Mouse (Mus musculus) forebrain, embryonic 11.5 days (tissue): ENCODE results near the gene Tmem115. TPM values are rescaled to one million over a fixed set of nuclear protein-coding genes. Genes with fewer than 3 reads are reported as not detected.

Experiments used
- ATAC-seq: fragments of 200-750 bp; cut with Nextera tagmentation; replicated peaks from 2 replicates; pipeline ENCODE4 v1.8.0; 2017; ENCODE audit warnings: moderate TSS enrichment; ENCODE audit not compliant: low FRiP score
- DNase-seq: peaks from one replicate; pipeline ENCODE4 v3.0.0-alpha.2; 2017; ENCODE audit warnings: low spot score
- H3K27ac ChIP-seq: fragments of 300-500 bp; sonication (generic); 2 replicates; pipeline ENCODE4 v1.5.1; 2014; ENCODE audit warnings: low read depth, low read length
- H3K27me3 ChIP-seq: fragments of 300-500 bp; sonication (generic); 2 replicates; pipeline ENCODE4 v1.6.1; 2014; ENCODE audit warnings: mild to moderate bottlenecking, low read length, mixed read lengths; ENCODE audit not compliant: control insufficient read depth, insufficient read depth
- H3K36me3 ChIP-seq: fragments of 300-500 bp; sonication (generic); 2 replicates; pipeline ENCODE4 v1.6.1; 2014; ENCODE audit warnings: mild to moderate bottlenecking, low read length, moderate library complexity, mixed read lengths; ENCODE audit not compliant: control insufficient read depth, insufficient read depth
- H3K4me1 ChIP-seq: fragments of 300-500 bp; sonication (generic); replicated peaks from 2 replicates; pipeline ENCODE4 v1.6.1; 2014; ENCODE audit warnings: low read length, mixed read lengths; ENCODE audit not compliant: control insufficient read depth, insufficient read depth
- H3K4me2 ChIP-seq: fragments of 300-500 bp; sonication (generic); 2 replicates; pipeline ENCODE4 v1.6.1; 2014; ENCODE audit warnings: low read depth, mild to moderate bottlenecking, low read length, moderate library complexity, mixed read lengths; ENCODE audit not compliant: severe bottlenecking
- H3K4me3 ChIP-seq: fragments of 300-500 bp; sonication (generic); 2 replicates; pipeline ENCODE4 v1.5.1; 2014; ENCODE audit warnings: low read depth, low read length
- H3K9ac ChIP-seq: fragments of 300-500 bp; sonication (generic); 2 replicates; pipeline ENCODE4 v1.6.1; 2014; ENCODE audit warnings: low read length
- H3K9me3 ChIP-seq: fragments of 300-500 bp; sonication (generic); 2 replicates; pipeline ENCODE4 v1.6.1; 2016; ENCODE audit warnings: low read length, mixed read lengths; ENCODE audit not compliant: control insufficient read depth
- WGBS: fragments of 180-500 bp; shearing (Covaris S2); extraction: QIAGEN DNeasy Blood & Tissue Kit; methylation state at CpG from one replicate; pipeline ENCODE4 v1.1.7; 2014; 5-methylcytosine and 5-hydroxymethylcytosine counted together
- polyA plus RNA-seq: library from polyadenylated mRNA; unstranded; fragments of >200 nt; fragmentation: Nextera tagmentation; extraction: Ambion mirVana; gene quantifications from 2 replicates; pipeline ENCODE4 v1.2.1, GENCODE M21; 2014

The Tmem115 gene
- polyA plus RNA-seq, 1 experiment from 2014 or later = 40.2 TPM

DNA sequence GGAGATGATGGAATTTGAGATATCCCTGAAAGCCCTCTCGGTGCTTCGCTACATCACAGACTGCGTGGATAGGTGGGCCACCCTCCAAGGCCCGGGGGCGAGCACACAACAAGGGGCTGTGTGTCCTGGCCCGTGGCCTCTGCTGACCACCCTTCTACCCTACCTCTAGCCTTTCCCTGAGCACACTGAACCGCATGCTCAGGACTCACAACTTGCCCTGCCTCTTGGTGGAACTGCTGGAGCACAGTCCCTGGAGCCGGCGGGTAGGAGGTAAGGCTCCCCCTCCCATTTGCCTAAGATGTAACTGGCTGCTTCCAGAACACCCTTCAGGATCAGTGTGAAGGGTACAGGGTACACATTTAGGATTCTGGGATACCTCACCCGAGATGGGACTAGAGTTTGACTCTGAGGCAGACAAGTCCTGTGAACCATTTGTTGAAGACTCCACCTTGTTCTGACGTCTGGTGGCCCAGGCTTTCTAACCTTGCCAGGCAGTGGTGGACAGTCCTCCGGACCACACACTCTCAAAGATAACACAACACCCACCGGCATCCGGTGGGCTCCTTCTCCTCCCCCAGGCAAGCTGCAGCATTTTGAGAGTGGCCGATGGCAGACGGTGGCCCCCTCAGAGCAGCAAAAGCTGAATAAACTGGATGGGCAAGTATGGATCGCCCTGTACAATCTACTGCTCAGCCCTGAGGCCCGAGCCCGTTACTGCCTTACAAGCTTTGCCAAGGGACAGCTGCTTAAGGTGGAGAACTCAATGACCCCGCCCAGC, 15.7 kb downstream of the Tmem115 start:
- no peak overlapping the region for H3K9ac ChIP-seq
- WGBS = 88% methylated on average over 20 of the region's 20 CpGs
- DNase-seq (no peak), ATAC-seq (no peak)
- no peak overlapping the region for H3K4me3 ChIP-seq
- peaks cover 29% of the 10 kb centered on the region for H3K4me1 ChIP-seq
- no peaks in the 10 kb centered on the region for H3K36me3 ChIP-seq
- no peaks in the 10 kb centered on the region for H3K9me3 ChIP-seq
- H3K27me3 ChIP-seq = peaks cover 14% of the 10 kb centered on the region
- H3K27ac ChIP-seq = no peak overlapping the region
- H3K4me2 ChIP-seq = no peak overlapping the region

DNA sequence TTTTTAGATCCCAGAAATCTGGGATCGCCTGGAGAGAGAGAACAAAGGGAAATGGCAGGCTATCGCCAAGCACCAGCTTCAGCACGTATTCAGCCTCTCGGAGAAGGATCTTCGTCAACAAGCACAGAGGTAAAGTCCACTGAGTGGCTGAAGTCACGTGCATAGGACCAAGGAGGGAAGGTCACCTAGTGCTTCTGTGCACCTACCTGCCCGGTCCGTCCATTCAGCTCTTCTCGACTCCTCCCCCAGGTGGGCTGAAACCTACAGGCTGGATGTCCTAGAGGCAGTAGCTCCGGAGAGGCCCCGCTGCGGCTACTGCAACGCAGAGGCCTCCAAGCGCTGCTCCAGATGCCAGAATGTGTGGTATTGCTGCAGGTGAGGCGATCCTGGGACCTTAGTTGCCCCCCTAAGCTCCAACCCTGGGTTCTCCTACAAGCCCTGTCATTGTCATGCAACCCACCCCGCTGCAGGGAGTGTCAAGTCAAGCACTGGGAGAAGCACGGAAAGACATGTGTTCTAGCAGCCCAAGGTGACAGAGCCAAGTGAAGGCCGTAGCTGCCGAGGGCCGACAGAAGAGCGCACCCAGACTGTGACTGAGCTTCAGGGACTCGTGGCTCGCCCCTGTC, 16.9 kb downstream of the Tmem115 start:
- ATAC-seq (no peak), DNase-seq (no peak)
- Histone ChIP-seq H3K9ac (peak overlapping the region; percentile 77), H3K9me3 (no peaks in the 10 kb centered on the region), H3K27me3 (peaks cover 14% of the 10 kb centered on the region), H3K4me3 (peak overlapping the region; percentile 36), H3K27ac (no peak overlapping the region), H3K4me1 (peaks cover 31% of the 10 kb centered on the region), H3K4me2 (peak overlapping the region; percentile 84), H3K36me3 (no peaks in the 10 kb centered on the region)
- 23% methylated on average over 23 of the region's 23 CpGs for WGBS

DNA sequence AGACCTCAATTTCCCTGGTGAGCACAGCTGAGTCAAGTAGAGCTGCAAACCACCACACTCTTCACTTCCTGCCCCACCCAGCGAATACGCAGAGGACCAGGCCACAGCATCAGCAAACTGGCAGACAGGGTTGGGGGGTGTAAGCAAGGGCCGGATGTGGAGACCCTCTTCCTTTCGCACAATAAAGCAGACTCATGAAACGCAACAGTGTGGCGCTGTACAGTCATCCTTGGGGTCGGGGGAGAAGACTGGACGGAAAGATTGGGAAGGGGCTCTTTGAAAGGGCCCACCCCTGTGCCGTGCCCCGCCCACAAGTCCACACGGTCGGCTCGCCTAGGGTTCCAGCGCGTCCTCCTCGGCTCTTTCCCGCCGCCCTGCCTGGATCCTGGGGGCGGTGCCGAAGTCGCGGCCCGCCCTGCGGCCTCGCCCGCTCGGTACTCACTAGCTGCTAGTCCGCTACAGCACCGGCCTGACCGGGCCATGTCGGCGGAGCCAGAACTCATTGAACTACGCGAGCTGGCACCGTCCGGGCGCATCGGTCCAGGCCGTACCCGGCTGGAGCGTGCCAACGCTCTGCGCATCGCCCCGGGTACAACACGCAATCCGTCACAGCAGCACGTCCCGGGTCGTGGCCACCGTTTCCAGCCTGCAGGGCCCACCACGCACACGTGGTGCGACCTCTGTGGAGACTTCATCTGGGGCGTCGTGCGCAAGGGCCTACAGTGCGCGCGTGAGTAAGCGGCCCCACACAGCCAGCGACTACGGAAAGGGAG, 17.6 kb downstream of the Tmem115 start, which contains the start of gene Rassf1:
Gene Rassf1, plus strand, starts transcription at position 439 of the 773 bp plus-strand sequence.
- peak within 1 kb of the TSS; percentile 36 for H3K4me3 ChIP-seq
- ATAC-seq = peak; percentile 7
- H3K9me3 ChIP-seq = no peaks in the 10 kb centered on the region
- H3K4me2 ChIP-seq = peak within 1 kb of the TSS; percentile 84
- DNase-seq = peak; percentile 82
- H3K9ac ChIP-seq = peak within 1 kb of the TSS; percentile 77
- 1% methylated on average over 63 of the region's 63 CpGs for WGBS
- H3K36me3 ChIP-seq = no peaks in the 10 kb centered on the region
- H3K27me3 ChIP-seq = peaks cover 14% of the 10 kb centered on the region
- no peak within 1 kb of the TSS for H3K27ac ChIP-seq
- H3K4me1 ChIP-seq = peaks cover 37% of the 10 kb centered on the region

DNA sequence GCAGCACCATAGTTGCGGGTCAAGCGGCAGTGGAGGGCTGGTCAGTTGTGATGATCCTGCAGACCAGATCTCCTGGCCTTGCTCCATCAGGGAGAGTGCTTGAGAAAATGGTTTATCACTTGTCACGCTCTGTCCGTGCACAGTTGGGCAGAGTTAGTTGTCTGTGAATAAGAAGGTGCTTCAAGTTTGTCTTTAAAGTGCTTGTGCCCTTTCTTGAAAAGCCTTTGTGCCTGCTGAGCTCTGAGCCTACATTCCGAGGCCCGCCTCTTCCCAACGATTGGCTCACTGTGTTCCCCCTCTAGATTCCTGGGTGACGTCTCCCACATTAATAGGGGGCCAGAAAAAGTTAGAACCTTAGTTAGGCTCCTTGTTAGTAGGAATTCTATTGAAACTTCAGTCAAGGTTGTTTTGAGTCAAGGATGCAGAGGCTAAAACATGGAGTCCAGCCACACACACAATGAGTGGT, 18.2 kb downstream of the Tmem115 start:
- H3K9me3 ChIP-seq = no peaks in the 10 kb centered on the region
- H3K27me3 ChIP-seq = peaks cover 14% of the 10 kb centered on the region
- no peak for ATAC-seq
- no peak for DNase-seq
- peaks cover 36% of the 10 kb centered on the region for H3K4me1 ChIP-seq
- H3K4me3 ChIP-seq = peak overlapping the region; percentile 36
- H3K36me3 ChIP-seq = no peaks in the 10 kb centered on the region
- WGBS = 3% methylated on average over 8 of the region's 8 CpGs
- H3K27ac ChIP-seq = no peak overlapping the region
- H3K4me2 ChIP-seq = peak overlapping the region; percentile 84
- peak overlapping the region; percentile 77 for H3K9ac ChIP-seq

DNA sequence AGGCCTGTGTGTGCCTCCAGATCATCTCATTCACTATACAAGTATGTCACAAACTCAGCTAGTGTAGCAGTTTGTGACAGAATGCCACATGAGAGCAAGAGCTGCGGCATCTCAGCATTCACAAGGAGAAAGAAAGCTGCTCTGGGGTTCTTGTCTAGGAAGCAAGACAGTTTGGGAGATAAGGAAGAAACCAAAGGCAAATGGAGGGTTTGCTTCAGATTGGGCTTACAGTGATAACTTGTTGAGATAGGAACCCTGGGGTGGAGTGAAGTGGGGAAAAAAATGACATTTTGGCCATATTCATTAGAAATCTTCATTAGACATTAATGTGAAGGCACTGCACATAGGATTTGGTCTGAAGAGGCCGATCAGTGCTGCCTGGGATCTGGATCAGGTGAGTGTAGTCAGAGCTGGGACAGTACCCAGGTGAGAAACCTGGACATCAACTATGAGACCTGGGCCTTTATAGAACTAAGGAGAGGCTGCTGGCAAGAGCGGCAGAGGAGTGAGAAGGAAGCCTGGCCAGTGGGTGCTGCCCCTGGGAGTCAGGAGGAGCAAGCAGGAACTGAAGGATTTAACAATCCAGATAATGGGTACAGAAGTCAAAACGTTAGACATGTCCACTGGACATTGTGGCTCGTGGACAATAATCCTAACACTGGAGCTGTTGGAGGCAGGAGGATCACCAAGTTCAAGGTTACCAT, 19.1 kb downstream of the Tmem115 start:
- Histone ChIP-seq H3K4me1 (peaks cover 29% of the 10 kb centered on the region), H3K4me2 (peak overlapping the region; percentile 1; the same call in 1 of the 2 replicates), H3K9me3 (no peaks in the 10 kb centered on the region), H3K27ac (no peak overlapping the region), H3K9ac (no peak overlapping the region), H3K4me3 (no peak overlapping the region), H3K27me3 (peaks cover 14% of the 10 kb centered on the region), H3K36me3 (no peaks in the 10 kb centered on the region; the same call in 1 of the 2 replicates)
- no peak for DNase-seq
- no peak for ATAC-seq
- 74% methylated on average over 5 of the region's 5 CpGs for WGBS

DNA sequence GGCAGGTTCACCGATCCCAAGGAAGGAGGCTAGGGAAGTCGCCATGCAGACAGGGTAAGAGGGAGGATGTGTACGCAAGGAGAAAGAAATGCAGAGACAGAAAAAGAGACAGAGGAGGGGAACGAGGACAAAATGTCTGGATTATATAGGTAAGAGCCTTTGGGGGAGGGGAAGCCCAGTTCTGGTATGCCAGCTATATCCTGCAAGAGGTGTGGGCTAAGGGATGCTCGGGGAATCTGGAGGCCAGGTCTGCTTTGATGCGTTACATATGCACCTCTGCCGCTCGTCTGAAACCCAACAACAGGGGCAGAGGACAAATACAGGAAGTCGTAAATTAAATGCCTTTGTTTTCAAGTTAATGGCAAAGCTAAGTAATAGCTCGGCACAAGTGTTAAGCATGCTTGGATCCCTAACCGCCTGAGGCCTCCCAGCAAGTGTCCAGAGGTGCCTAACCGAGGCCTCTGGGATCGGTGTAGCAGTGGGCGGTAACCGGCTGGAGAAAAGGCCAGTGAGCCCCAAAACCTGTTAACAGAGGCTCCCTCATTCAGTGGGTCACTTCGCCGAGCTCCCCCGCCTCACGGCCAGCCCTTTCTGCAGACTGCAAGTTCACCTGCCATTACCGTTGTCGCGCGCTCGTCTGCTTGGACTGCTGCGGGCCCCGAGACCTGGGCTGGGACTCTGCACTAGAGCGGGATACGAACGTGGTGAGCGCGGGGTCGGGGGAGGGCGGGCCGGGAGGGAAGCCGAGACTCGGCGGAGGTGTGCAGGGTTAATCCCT, 20.0 kb downstream of the Tmem115 start:
- Histone ChIP-seq H3K9me3 (no peaks in the 10 kb centered on the region), H3K4me1 (peaks cover 29% of the 10 kb centered on the region), H3K36me3 (peaks cover under 1% of the 10 kb centered on the region; the same call in 1 of the 2 replicates), H3K27ac (peak overlapping the region; percentile 71), H3K4me2 (peak overlapping the region; percentile 89), H3K4me3 (peak overlapping the region; percentile 67), H3K27me3 (peaks cover 14% of the 10 kb centered on the region), H3K9ac (peak overlapping the region; percentile 71)
- ATAC-seq = peak; percentile 6
- DNase-seq = no peak
- WGBS = 5% methylated on average over 37 of the region's 37 CpGs

DNA sequence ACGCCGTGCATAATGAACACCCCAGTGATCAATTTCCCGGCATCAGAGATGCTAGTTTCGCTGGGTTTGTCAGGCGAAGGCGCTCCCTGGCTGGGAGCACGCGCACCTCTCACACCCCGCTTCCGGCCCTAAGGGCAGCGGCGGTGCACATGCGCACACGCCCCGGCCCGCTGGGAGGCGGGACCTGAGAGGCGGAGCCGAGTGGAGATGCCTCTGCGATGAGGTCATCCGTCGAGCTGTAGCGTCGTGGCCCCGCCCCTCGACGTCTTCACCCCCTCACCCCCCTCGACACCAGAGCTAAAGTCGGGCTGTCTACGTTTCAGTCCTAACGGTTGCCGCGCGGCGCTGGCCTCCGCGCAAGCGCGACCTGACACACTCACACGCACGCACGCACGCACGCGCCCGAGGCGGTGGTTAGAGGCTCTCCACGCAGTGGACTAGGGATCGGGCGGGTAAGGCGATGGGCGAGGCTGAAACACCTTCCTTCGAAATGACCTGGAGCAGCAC, 20.6 kb downstream of the Tmem115 start:
- Histone ChIP-seq H3K9ac (peak overlapping the region; percentile 86), H3K27me3 (peaks cover 14% of the 10 kb centered on the region), H3K27ac (peak overlapping the region; percentile 78), H3K4me1 (peaks cover 29% of the 10 kb centered on the region), H3K9me3 (no peaks in the 10 kb centered on the region), H3K4me3 (peak overlapping the region; percentile 67), H3K36me3 (peaks cover 7% of the 10 kb centered on the region; the same call in 1 of the 2 replicates), H3K4me2 (peak overlapping the region; percentile 89)
- DNase-seq (peak; percentile 99), ATAC-seq (peak; percentile 92)
- WGBS = under 1% methylated on average over 53 of the region's 53 CpGs
